Mouse (Mus musculus): Measurements from ENCODE around the gene Disp1. TPM values are rescaled to one million over a fixed set of nuclear protein-coding genes. Genes with fewer than 3 reads are reported as not detected.

Gene Disp1
- polyA plus RNA-seq, 1 experiment from 2014 or later, result 9.6 TPM

Small RNA genes lying within 50 kb of the gene (microRNA-seq; reads per million reads assigned to microRNA genes)
- not detected for gene Gm24975

Other genes with a start within 250 kb of the Disp1 start
- gene Aida, start 75.1 kb upstream of the Disp1 start, polyA plus RNA-seq (2015; fragmentation: Nextera tagmentation; extraction: Ambion mirVana), result 48.5 and 57.1 TPM in 2 replicates
- 99.6 and 106 TPM in 2 replicates for gene Brox, start 75.7 kb upstream of the Disp1 start, polyA plus RNA-seq (2015; fragmentation: Nextera tagmentation; extraction: Ambion mirVana)
- gene Mia3, start 148.0 kb upstream of the Disp1 start, polyA plus RNA-seq (2015; fragmentation: Nextera tagmentation; extraction: Ambion mirVana), result 106 and 114 TPM in 2 replicates
- gene Taf1a, start 167.5 kb upstream of the Disp1 start, polyA plus RNA-seq (2015; fragmentation: Nextera tagmentation; extraction: Ambion mirVana), result 16.6 and 17.4 TPM in 2 replicates
- 0.17 and 0.82 TPM in 2 replicates for gene Hhipl2, start 196.7 kb upstream of the Disp1 start, polyA plus RNA-seq (2015; fragmentation: Nextera tagmentation; extraction: Ambion mirVana)